Mouse (Mus musculus) olfactory bulb, adult 2 months (tissue): ENCODE data around the gene Vma21. TPM values are rescaled to one million over a fixed set of nuclear protein-coding genes. Genes with fewer than 3 reads are reported as not detected.
A peak's percentile ranks its signal among the peaks of the same experiment; 100 is the strongest.

ENCODE experiments used
- H3K27ac ChIP-seq: fragments of 200-500 bp; 2 replicates; pipeline ENCODE4 v1.5.1; 2012; ENCODE audit warnings: low read depth, low read length; ENCODE audit not compliant: insufficient read depth
- H3K4me1 ChIP-seq: fragments of 200-500 bp; 2 replicates; pipeline ENCODE4 v1.6.1; 2012; ENCODE audit warnings: low read length; ENCODE audit not compliant: control insufficient read depth, insufficient read depth
- H3K4me3 ChIP-seq: fragments of 200-500 bp; 2 replicates; pipeline ENCODE4 v1.5.1; 2012; ENCODE audit warnings: mild to moderate bottlenecking, low read depth, low read length, moderate library complexity; ENCODE audit not compliant: insufficient read depth
- CTCF ChIP-seq: fragments of 200-500 bp; IDR thresholded peaks from 2 replicates; pipeline ENCODE4 v1.5.1; 2012; ENCODE audit warnings: low read depth, mild to moderate bottlenecking, low read length, moderate library complexity; ENCODE audit not compliant: insufficient read depth
- POLR2A ChIP-seq: fragments of 200-500 bp; IDR thresholded peaks from 2 replicates; pipeline ENCODE4 v1.6.1; 2012; ENCODE audit warnings: mild to moderate bottlenecking, low read depth, low read length, moderate library complexity; ENCODE audit not compliant: insufficient read depth
- WGBS: fragments of 180-500 bp; shearing (Covaris S2); methylation state at CpG from one replicate; pipeline ENCODE4 v1.1.7; 2018; 5-methylcytosine and 5-hydroxymethylcytosine counted together
- polyA plus RNA-seq: library from polyadenylated mRNA; stranded (reverse); fragments of >200 nt; gene quantifications from 2 replicates; pipeline ENCODE4 v1.2.4, GENCODE M21; 2012; ENCODE audit warnings: low replicate concordance; ENCODE audit not compliant: missing spikeins, insufficient read depth, insufficient read length

Gene Vma21
- not detected in 2 replicates for polyA plus RNA-seq

DNA sequence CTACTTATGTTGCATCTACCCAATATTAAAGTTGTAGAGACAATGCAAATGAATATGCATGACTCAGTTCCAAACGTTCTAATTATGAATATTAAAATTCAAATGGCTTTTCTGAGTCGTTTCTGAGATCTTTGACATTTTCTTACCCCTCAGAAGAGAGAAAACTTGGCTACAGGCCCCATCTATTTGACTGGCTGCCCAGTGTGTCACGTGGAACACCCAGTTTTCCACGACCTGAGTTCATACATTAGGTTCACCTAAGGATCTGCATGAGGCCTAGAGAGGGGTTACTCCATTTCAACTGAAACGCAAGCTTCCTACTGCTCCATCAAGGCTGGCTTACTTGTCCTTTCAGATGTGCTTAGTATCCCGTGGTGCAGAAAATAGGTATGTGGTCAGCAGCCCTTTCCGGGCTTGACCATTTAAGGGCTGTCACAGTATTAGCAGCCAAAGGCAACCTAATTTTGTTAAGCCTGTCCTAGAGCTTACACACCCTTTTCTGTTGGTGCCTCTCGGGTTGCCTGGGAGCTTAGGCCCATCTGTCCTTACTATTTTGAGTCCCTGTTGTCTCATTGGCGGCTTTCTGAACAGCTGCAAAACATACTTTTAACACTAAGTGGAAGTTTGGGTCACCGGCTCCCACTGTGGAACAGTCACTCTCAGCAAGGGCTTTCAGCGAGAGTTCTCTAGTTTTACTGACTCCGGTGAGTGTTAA, at the start of gene Vma21:
TSS of gene Vma21 (plus strand) at position 294 of the 715 bp plus-strand sequence.
- TF ChIP-seq POLR2A: no peak
- no peak for TF ChIP-seq CTCF
- peak within 1 kb of the TSS; percentile 75 for H3K4me3 ChIP-seq
- H3K4me1 ChIP-seq: peaks cover 6% of the 10 kb centered on the region; the same call in 1 of the 2 replicates
- WGBS: 25% methylated on average over 12 of the region's 12 CpGs
- H3K27ac ChIP-seq: peak within 1 kb of the TSS; percentile 78

- Histone ChIP-seq H3K4me3 (no peak overlapping the region), H3K4me1 (no peaks in the 10 kb centered on the region), H3K27ac (no peak overlapping the region)
- TF ChIP-seq CTCF (no peak), POLR2A (no peak)
- WGBS: 86% methylated on average over 1 of the region's 1 CpGs
Observed at GRCm38 (mm10) chrX:71767909-71768308, 47.8 kb upstream of the Vma21 start.

- no peaks in the 10 kb centered on the region for H3K4me1 ChIP-seq
- TF ChIP-seq CTCF (no peak), POLR2A (no peak)
- no peak overlapping the region for H3K4me3 ChIP-seq
- H3K27ac ChIP-seq: no peak overlapping the region
- WGBS: 25% methylated on average over 4 of the region's 4 CpGs
Observed at GRCm38 (mm10) chrX:71791106-71791505, 24.6 kb upstream of the Vma21 start.

GRCm38 (mm10) chrX:71797766-71798165, 18.0 kb upstream of the Vma21 start:
- TF ChIP-seq POLR2A: no peak
- no peak for TF ChIP-seq CTCF
- Histone ChIP-seq H3K4me1 (no peaks in the 10 kb centered on the region), H3K4me3 (no peak overlapping the region), H3K27ac (no peak overlapping the region)
- WGBS: 34% methylated on average over 7 of the region's 7 CpGs

- WGBS: 80% methylated on average over 5 of the region's 5 CpGs
- TF ChIP-seq POLR2A (no peak), CTCF (no peak)
- Histone ChIP-seq H3K4me1 (no peaks in the 10 kb centered on the region), H3K4me3 (no peak overlapping the region), H3K27ac (no peak overlapping the region)
Observed at GRCm38 (mm10) chrX:71798883-71799282, 16.8 kb upstream of the Vma21 start.

GRCm38 (mm10) chrX:71811966-71812835, 3.5 kb upstream of the Vma21 start:
- TF ChIP-seq CTCF (no peak), POLR2A (no peak)
- WGBS: 50% methylated on average over 5 of the region's 5 CpGs
- H3K27ac ChIP-seq: no peak overlapping the region
- H3K4me1 ChIP-seq: peaks cover 6% of the 10 kb centered on the region; the same call in 1 of the 2 replicates
- H3K4me3 ChIP-seq: no peak overlapping the region

DNA sequence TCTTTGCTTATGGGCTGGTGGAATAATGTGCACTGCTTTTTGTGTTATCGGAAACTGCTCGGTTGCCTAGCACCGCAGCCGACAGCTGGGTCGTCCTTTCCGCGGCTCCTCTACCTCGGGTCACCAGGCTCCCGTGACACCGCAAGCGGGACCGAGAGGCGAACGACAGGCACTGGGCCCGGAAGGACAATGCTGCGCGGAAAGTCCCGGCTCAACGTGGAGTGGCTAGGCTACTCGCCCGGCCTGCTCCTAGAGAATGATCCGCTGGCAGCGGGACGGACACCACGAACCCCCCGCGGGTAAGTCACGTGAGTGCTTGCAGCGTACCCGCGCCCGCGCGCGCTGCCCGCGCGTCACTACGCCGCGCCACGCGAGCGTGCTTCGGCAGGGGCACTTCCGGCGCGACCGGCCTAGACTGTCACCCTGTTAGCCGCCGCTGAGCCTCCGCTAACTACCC, 705 bp downstream of the Vma21 start:
- Histone ChIP-seq H3K4me3 (peak overlapping the region; percentile 75), H3K27ac (peak overlapping the region; percentile 78), H3K4me1 (peaks cover 6% of the 10 kb centered on the region; the same call in 1 of the 2 replicates)
- 20% methylated on average over 52 of the region's 52 CpGs for WGBS
- TF ChIP-seq POLR2A (peak; percentile 66), CTCF (no peak)

GRCm38 (mm10) chrX:71816931-71817361, 1.2 kb downstream of the Vma21 start:
- peaks cover 6% of the 10 kb centered on the region; the same call in 1 of the 2 replicates for H3K4me1 ChIP-seq
- WGBS: 11% methylated on average over 14 of the region's 14 CpGs
- peak overlapping the region; percentile 64; the same call in 1 of the 2 replicates for H3K27ac ChIP-seq
- no peak for TF ChIP-seq POLR2A
- TF ChIP-seq CTCF: no peak
- H3K4me3 ChIP-seq: peak overlapping the region; percentile 75

GRCm38 (mm10) chrX:71838911-71839310, 23.2 kb downstream of the Vma21 start:
- 30% methylated on average over 4 of the region's 4 CpGs for WGBS

More at GRCm38 (mm10) chrX:71838911-71839310, 23.2 kb downstream of the Vma21 start:
- TF ChIP-seq POLR2A (no peak), CTCF (no peak)
- no peak overlapping the region for H3K4me3 ChIP-seq
- H3K4me1 ChIP-seq: no peaks in the 10 kb centered on the region
- no peak overlapping the region for H3K27ac ChIP-seq
